ENCODE assay signal across 29 mouse cellular contexts in the genomic region with DNA sequence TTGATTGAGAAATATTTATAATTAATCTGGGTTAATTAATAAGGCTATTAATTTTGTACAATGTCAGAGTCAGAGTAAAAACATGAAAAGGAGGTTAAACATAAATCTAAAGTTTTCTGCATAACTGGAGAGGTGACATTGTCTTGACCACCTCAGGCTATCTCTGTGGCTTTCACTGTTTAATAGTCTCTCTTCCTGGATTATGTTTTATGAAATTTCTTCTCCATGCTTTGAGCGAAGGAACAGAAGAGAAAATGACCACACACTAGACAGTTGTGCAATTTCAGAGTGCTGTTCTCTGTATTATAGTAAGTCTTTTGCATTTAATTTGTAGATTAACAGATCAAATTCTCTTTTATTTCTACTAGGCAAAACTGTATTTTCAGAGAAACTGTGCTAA.
"Had no signal": no experiment of that assay in that cellular context is flagged by ENCODE, and none has a peak within 500 bp of the region (broad histone marks: within the 10 kb centered on the region; RNA-seq: fewer than 3 reads in every experiment).

No protein-coding gene starts in this region.

- H3K27me3 ChIP-seq: embryonic facial prominence, embryonic 12.5 days; embryonic facial prominence, embryonic 13.5 days; embryonic facial prominence, embryonic 15.5 days; forebrain, embryonic 12.5 days; forebrain, embryonic 13.5 days; forebrain, embryonic 15.5 days had no signal

- H3K36me3 ChIP-seq: embryonic facial prominence, embryonic 10.5 days; embryonic facial prominence, embryonic 12.5 days; embryonic facial prominence, embryonic 13.5 days; embryonic facial prominence, embryonic 15.5 days; forebrain, embryonic 10.5 days; forebrain, embryonic 12.5 days; forebrain, embryonic 15.5 days had no signal

- H3K9me3 ChIP-seq: embryonic facial prominence, embryonic 10.5 days; embryonic facial prominence, embryonic 12.5 days; embryonic facial prominence, embryonic 13.5 days; embryonic facial prominence, embryonic 15.5 days; forebrain, embryonic 10.5 days; forebrain, embryonic 12.5 days; forebrain, embryonic 13.5 days; forebrain, embryonic 15.5 days had no signal

- H3K9ac ChIP-seq: embryonic facial prominence, embryonic 12.5 days; embryonic facial prominence, embryonic 13.5 days; embryonic facial prominence, embryonic 15.5 days; forebrain, embryonic 12.5 days; forebrain, embryonic 13.5 days; forebrain, embryonic 15.5 days; forebrain, postnatal 0 days had no signal

- ATAC-seq: forebrain, embryonic 13.5 days; forebrain, embryonic 14.5 days; forebrain, embryonic 15.5 days; forebrain, embryonic 16.5 days; forebrain, postnatal 0 days had no signal

- H3K4me1 ChIP-seq: embryonic facial prominence, embryonic 10.5 days; embryonic facial prominence, embryonic 12.5 days; embryonic facial prominence, embryonic 13.5 days; embryonic facial prominence, embryonic 15.5 days; forebrain, embryonic 10.5 days; forebrain, embryonic 12.5 days; forebrain, embryonic 13.5 days; forebrain, embryonic 15.5 days had no signal

- H3K4me2 ChIP-seq: embryonic facial prominence, embryonic 12.5 days; embryonic facial prominence, embryonic 13.5 days; embryonic facial prominence, embryonic 15.5 days; forebrain, embryonic 12.5 days; forebrain, embryonic 13.5 days; forebrain, embryonic 15.5 days had no signal

- DNase-seq: cerebellum, adult 2 months; cerebellum, adult 8-10 months; cerebellum, adult 9-10 months; cerebellum, adult 9-11 months; cerebellum, postnatal 10 days; cerebellum, postnatal 14 days; cerebellum, postnatal 25 days; cerebellum, postnatal 36 days; embryo, embryonic 11 days; forebrain, postnatal 0 days; gastrocnemius, adult 2 months; gastrocnemius, postnatal 10 days; gastrocnemius, postnatal 14 days; gastrocnemius, postnatal 25 days; gastrocnemius, postnatal 36 days; heart, adult 11 months; heart, adult 18-20 months; heart, adult 2 months had no signal

- H3K27ac ChIP-seq: embryonic facial prominence, embryonic 10.5 days; embryonic facial prominence, embryonic 12.5 days; embryonic facial prominence, embryonic 13.5 days; embryonic facial prominence, embryonic 15.5 days; forebrain, embryonic 10.5 days; forebrain, embryonic 12.5 days; forebrain, embryonic 13.5 days; forebrain, embryonic 15.5 days; gastrocnemius, adult 2 months; heart, adult 2 months had no signal

- H3K4me3 ChIP-seq: embryonic facial prominence, embryonic 10.5 days; embryonic facial prominence, embryonic 12.5 days; embryonic facial prominence, embryonic 13.5 days; embryonic facial prominence, embryonic 15.5 days; erythroblast, embryonic 14.5 days; forebrain, embryonic 10.5 days; forebrain, embryonic 12.5 days; forebrain, embryonic 13.5 days; forebrain, embryonic 15.5 days; gastrocnemius, adult 2 months; heart, adult 2 months had no signal
